Mouse (Mus musculus): ENCODE measurements around the gene Adcy7. TPM values are rescaled to one million over a fixed set of nuclear protein-coding genes. Genes with fewer than 3 reads are reported as not detected.

Gene Adcy7
- 1.7 and 2.5 TPM in 2 replicates for polyA plus RNA-seq (2014; fragmentation: Nextera tagmentation; extraction: Ambion mirVana)

GRCm38 (mm10) chr8:88272231-88273050 is at the start of gene Adcy7:
TSS of gene Adcy7 (plus strand) at chr8:88272403.
- H3K27me3 ChIP-seq (ENCODE audit: control insufficient read depth, insufficient read depth, low read length), result peaks cover 12% of the 10 kb centered on the region; the same call in 1 of the 2 replicates
- peaks cover 4% of the 10 kb centered on the region; the same call in 1 of the 2 replicates for H3K4me1 ChIP-seq (replicated peaks; ENCODE audit: control insufficient read depth, insufficient read depth, low read length)
- no peaks in the 10 kb centered on the region for H3K9me3 ChIP-seq (ENCODE audit: control insufficient read depth, low read length)
- H3K4me2 ChIP-seq (replicated peaks; ENCODE audit: low read depth, low read length), result peak within 1 kb of the TSS; percentile 87
- peak within 1 kb of the TSS; percentile 38 for H3K4me3 ChIP-seq (ENCODE audit: low read depth, low read length)
- peak; percentile 67 for ATAC-seq (ENCODE audit: low FRiP score)
- DNase-seq (ENCODE audit: low spot score), result peak; percentile 75
- H3K9ac ChIP-seq (ENCODE audit: low read depth, low read length), result peak within 1 kb of the TSS; percentile 61
- WGBS, result 4% methylated on average over 59 of the region's 64 CpGs
- H3K36me3 ChIP-seq (ENCODE audit: control insufficient read depth, insufficient read depth, low read length), result no peaks in the 10 kb centered on the region
- H3K27ac ChIP-seq (ENCODE audit: low read depth, low read length), result no peak within 1 kb of the TSS

- 19% methylated on average over 5 of the region's 5 CpGs for WGBS
- ATAC-seq (ENCODE audit: low FRiP score) (peak; percentile 75), DNase-seq (ENCODE audit: low spot score) (peak; percentile 35)
- peaks cover 16% of the 10 kb centered on the region for H3K4me1 ChIP-seq (replicated peaks; ENCODE audit: control insufficient read depth, insufficient read depth, low read length)
- H3K27ac ChIP-seq (ENCODE audit: low read depth, low read length), result peak overlapping the region; percentile 78
- H3K36me3 ChIP-seq (ENCODE audit: control insufficient read depth, insufficient read depth, low read length), result no peaks in the 10 kb centered on the region
- H3K4me2 ChIP-seq (replicated peaks; ENCODE audit: low read depth, low read length), result no peak overlapping the region
- H3K27me3 ChIP-seq (ENCODE audit: control insufficient read depth, insufficient read depth, low read length), result no peaks in the 10 kb centered on the region
- no peak overlapping the region for H3K4me3 ChIP-seq (ENCODE audit: low read depth, low read length)
- H3K9me3 ChIP-seq (ENCODE audit: control insufficient read depth, low read length), result no peaks in the 10 kb centered on the region
- no peak overlapping the region; the same call in 1 of the 2 replicates for H3K9ac ChIP-seq (ENCODE audit: low read depth, low read length)
Measured at GRCm38 (mm10) chr8:88225358-88225757, 46.8 kb upstream of the Adcy7 start.

- Histone ChIP-seq H3K36me3 (ENCODE audit: control insufficient read depth, insufficient read depth, low read length) (no peaks in the 10 kb centered on the region), H3K9me3 (ENCODE audit: control insufficient read depth, low read length) (no peaks in the 10 kb centered on the region), H3K4me2 (replicated peaks; ENCODE audit: low read depth, low read length) (no peak overlapping the region), H3K27ac (ENCODE audit: low read depth, low read length) (no peak overlapping the region), H3K4me1 (replicated peaks; ENCODE audit: control insufficient read depth, insufficient read depth, low read length) (peaks cover 16% of the 10 kb centered on the region), H3K27me3 (ENCODE audit: control insufficient read depth, insufficient read depth, low read length) (no peaks in the 10 kb centered on the region), H3K4me3 (ENCODE audit: low read depth, low read length) (no peak overlapping the region), H3K9ac (ENCODE audit: low read depth, low read length) (no peak overlapping the region)
- WGBS, result 67% methylated on average over 6 of the region's 6 CpGs
- DNase-seq (ENCODE audit: low spot score) (no peak), ATAC-seq (ENCODE audit: low FRiP score) (no peak)
Measured at GRCm38 (mm10) chr8:88227851-88228250, 44.4 kb upstream of the Adcy7 start.

DNA sequence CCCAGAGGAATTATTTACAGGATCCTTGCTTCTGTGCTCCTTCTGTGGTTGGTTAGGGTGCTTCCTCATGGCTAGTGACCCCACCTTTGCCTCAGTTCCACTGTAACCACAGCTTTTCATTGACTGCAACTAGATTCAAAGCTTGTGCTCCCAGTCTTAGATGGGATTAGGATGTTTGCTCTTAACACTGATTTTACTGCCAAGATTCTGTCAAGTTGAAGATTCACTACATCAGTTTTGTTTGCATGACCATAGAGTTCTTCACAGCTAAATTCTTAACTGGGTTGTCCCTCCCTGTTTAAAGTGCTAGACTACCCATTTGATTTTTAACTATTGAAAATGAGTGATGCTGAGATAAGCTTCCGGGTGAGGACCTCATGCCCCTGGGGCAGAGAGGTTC is 43.9 kb upstream of the Adcy7 start:
- Histone ChIP-seq H3K9me3 (ENCODE audit: control insufficient read depth, low read length) (no peaks in the 10 kb centered on the region), H3K9ac (ENCODE audit: low read depth, low read length) (no peak overlapping the region), H3K4me2 (replicated peaks; ENCODE audit: low read depth, low read length) (no peak overlapping the region), H3K27ac (ENCODE audit: low read depth, low read length) (no peak overlapping the region), H3K4me1 (replicated peaks; ENCODE audit: control insufficient read depth, insufficient read depth, low read length) (peaks cover 16% of the 10 kb centered on the region), H3K27me3 (ENCODE audit: control insufficient read depth, insufficient read depth, low read length) (no peaks in the 10 kb centered on the region), H3K4me3 (ENCODE audit: low read depth, low read length) (no peak overlapping the region), H3K36me3 (ENCODE audit: control insufficient read depth, insufficient read depth, low read length) (no peaks in the 10 kb centered on the region)
- 67% methylated on average over 1 of the region's 1 CpGs for WGBS
- ATAC-seq (ENCODE audit: low FRiP score), result no peak
- DNase-seq (ENCODE audit: low spot score), result no peak

DNA sequence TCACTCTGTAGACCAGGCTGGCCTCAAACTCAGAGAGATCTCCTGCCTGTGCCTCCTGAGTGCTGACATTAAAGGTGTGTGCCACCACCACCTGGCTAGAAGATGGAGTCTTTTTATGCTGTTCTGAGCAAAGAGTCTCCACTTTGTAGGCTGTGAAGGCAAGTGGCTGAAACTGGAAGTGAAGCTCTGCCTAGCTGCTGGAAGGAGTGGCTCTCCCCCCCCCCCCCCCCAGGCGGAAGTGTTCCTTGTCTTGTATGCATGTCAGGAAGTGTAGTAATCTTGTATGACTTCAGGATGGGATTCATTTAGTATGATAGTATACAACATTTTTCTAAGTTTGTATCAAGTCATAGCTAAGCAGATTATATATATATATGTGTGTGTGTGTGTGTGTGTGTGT is 43.4 kb upstream of the Adcy7 start:
- H3K9ac ChIP-seq (ENCODE audit: low read depth, low read length), result no peak overlapping the region
- peaks cover 16% of the 10 kb centered on the region for H3K4me1 ChIP-seq (replicated peaks; ENCODE audit: control insufficient read depth, insufficient read depth, low read length)
- no peak for DNase-seq (ENCODE audit: low spot score)
- no peak overlapping the region for H3K4me3 ChIP-seq (ENCODE audit: low read depth, low read length)
- no peak overlapping the region for H3K4me2 ChIP-seq (replicated peaks; ENCODE audit: low read depth, low read length)
- no peaks in the 10 kb centered on the region for H3K9me3 ChIP-seq (ENCODE audit: control insufficient read depth, low read length)
- no peaks in the 10 kb centered on the region for H3K27me3 ChIP-seq (ENCODE audit: control insufficient read depth, insufficient read depth, low read length)
- no peak for ATAC-seq (ENCODE audit: low FRiP score)
- H3K36me3 ChIP-seq (ENCODE audit: control insufficient read depth, insufficient read depth, low read length), result no peaks in the 10 kb centered on the region
- no CpG with 5 or more reads among the region's 1 CpGs for WGBS
- H3K27ac ChIP-seq (ENCODE audit: low read depth, low read length), result no peak overlapping the region

- Histone ChIP-seq H3K27me3 (ENCODE audit: control insufficient read depth, insufficient read depth, low read length) (no peaks in the 10 kb centered on the region), H3K9ac (ENCODE audit: low read depth, low read length) (no peak overlapping the region), H3K4me1 (replicated peaks; ENCODE audit: control insufficient read depth, insufficient read depth, low read length) (no peaks in the 10 kb centered on the region), H3K27ac (ENCODE audit: low read depth, low read length) (no peak overlapping the region), H3K4me3 (ENCODE audit: low read depth, low read length) (no peak overlapping the region), H3K36me3 (ENCODE audit: control insufficient read depth, insufficient read depth, low read length) (no peaks in the 10 kb centered on the region), H3K9me3 (ENCODE audit: control insufficient read depth, low read length) (no peaks in the 10 kb centered on the region), H3K4me2 (replicated peaks; ENCODE audit: low read depth, low read length) (no peak overlapping the region)
- 75% methylated on average over 2 of the region's 2 CpGs for WGBS
- DNase-seq (ENCODE audit: low spot score) (no peak), ATAC-seq (ENCODE audit: low FRiP score) (no peak)
Measured at GRCm38 (mm10) chr8:88236666-88237065, 35.5 kb upstream of the Adcy7 start.

GRCm38 (mm10) chr8:88237606-88238005 is 34.6 kb upstream of the Adcy7 start:
- Histone ChIP-seq H3K36me3 (ENCODE audit: control insufficient read depth, insufficient read depth, low read length) (no peaks in the 10 kb centered on the region), H3K27me3 (ENCODE audit: control insufficient read depth, insufficient read depth, low read length) (no peaks in the 10 kb centered on the region), H3K4me3 (ENCODE audit: low read depth, low read length) (no peak overlapping the region), H3K9me3 (ENCODE audit: control insufficient read depth, low read length) (no peaks in the 10 kb centered on the region), H3K27ac (ENCODE audit: low read depth, low read length) (no peak overlapping the region), H3K4me2 (replicated peaks; ENCODE audit: low read depth, low read length) (no peak overlapping the region), H3K9ac (ENCODE audit: low read depth, low read length) (no peak overlapping the region), H3K4me1 (replicated peaks; ENCODE audit: control insufficient read depth, insufficient read depth, low read length) (no peaks in the 10 kb centered on the region)
- DNase-seq (ENCODE audit: low spot score) (no peak), ATAC-seq (ENCODE audit: low FRiP score) (no peak)
- 76% methylated on average over 2 of the region's 2 CpGs for WGBS

- H3K4me1 ChIP-seq (replicated peaks; ENCODE audit: control insufficient read depth, insufficient read depth, low read length), result no peaks in the 10 kb centered on the region
- no peak overlapping the region for H3K4me3 ChIP-seq (ENCODE audit: low read depth, low read length)
- no peak overlapping the region for H3K27ac ChIP-seq (ENCODE audit: low read depth, low read length)
- ATAC-seq (ENCODE audit: low FRiP score) (no peak), DNase-seq (ENCODE audit: low spot score) (no peak)
- no peaks in the 10 kb centered on the region for H3K27me3 ChIP-seq (ENCODE audit: control insufficient read depth, insufficient read depth, low read length)
- no peak overlapping the region for H3K9ac ChIP-seq (ENCODE audit: low read depth, low read length)
- no peaks in the 10 kb centered on the region for H3K9me3 ChIP-seq (ENCODE audit: control insufficient read depth, low read length)
- no peak overlapping the region for H3K4me2 ChIP-seq (replicated peaks; ENCODE audit: low read depth, low read length)
- WGBS, result 85% methylated on average over 5 of the region's 5 CpGs
- no peaks in the 10 kb centered on the region for H3K36me3 ChIP-seq (ENCODE audit: control insufficient read depth, insufficient read depth, low read length)
Measured at GRCm38 (mm10) chr8:88239277-88239676, 32.9 kb upstream of the Adcy7 start.

- H3K36me3 ChIP-seq (ENCODE audit: control insufficient read depth, insufficient read depth, low read length), result no peaks in the 10 kb centered on the region
- DNase-seq (ENCODE audit: low spot score) (no peak), ATAC-seq (ENCODE audit: low FRiP score) (no peak)
- WGBS, result 85% methylated on average over 4 of the region's 4 CpGs
- no peaks in the 10 kb centered on the region for H3K4me1 ChIP-seq (replicated peaks; ENCODE audit: control insufficient read depth, insufficient read depth, low read length)
- no peaks in the 10 kb centered on the region for H3K27me3 ChIP-seq (ENCODE audit: control insufficient read depth, insufficient read depth, low read length)
- no peak overlapping the region for H3K4me2 ChIP-seq (replicated peaks; ENCODE audit: low read depth, low read length)
- H3K4me3 ChIP-seq (ENCODE audit: low read depth, low read length), result no peak overlapping the region
- no peak overlapping the region for H3K9ac ChIP-seq (ENCODE audit: low read depth, low read length)
- no peaks in the 10 kb centered on the region for H3K9me3 ChIP-seq (ENCODE audit: control insufficient read depth, low read length)
- H3K27ac ChIP-seq (ENCODE audit: low read depth, low read length), result no peak overlapping the region
Measured at GRCm38 (mm10) chr8:88241871-88242270, 30.3 kb upstream of the Adcy7 start.

Data from hindbrain, embryonic 11.5 days (tissue).